23 mouse cellular contexts compared by ENCODE assay signal in the genomic region with DNA sequence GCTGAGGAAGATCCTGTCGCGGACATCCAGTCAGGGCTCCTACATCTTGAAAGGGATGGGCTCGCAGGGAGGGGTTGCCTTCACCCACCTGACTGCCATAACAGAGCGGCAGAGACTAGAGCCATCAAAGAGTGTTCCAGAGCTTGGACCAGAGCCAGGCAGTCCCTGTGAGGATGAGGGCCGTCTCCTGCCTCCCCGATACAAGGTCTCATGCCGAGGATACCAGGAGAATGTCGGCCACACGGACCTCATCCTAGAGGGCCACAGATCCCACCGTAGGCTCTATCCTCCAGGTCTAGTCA.
DNase-seq lines count a peak whose midpoint lies in the region; ATAC-seq and TF ChIP-seq lines count a peak whose summit lies in the region.
"Had no signal": no experiment of that assay in that cellular context is flagged by ENCODE, and none has a peak within 500 bp of the region (broad histone marks: within the 10 kb centered on the region; RNA-seq: fewer than 3 reads in every experiment).

No protein-coding gene starts in this region.

- DNase-seq in lung, postnatal 0 days (ENCODE audit: low spot score) = peak; percentile 6
- no peak for DNase-seq in lung, adult 18-20 months
- DNase-seq in testis, postnatal 14 days (ENCODE audit: low spot score) = no peak
- no peak for DNase-seq in embryo, embryonic 10.5 days (ENCODE audit: low spot score)
- DNase-seq: adrenal gland, adult 2 months; cerebellum, adult 18-20 months; embryo, embryonic 11 days; heart, postnatal 4 days; kidney, adult 2 months; kidney, postnatal 14 days; liver, embryonic 13.5 days; lung, embryonic 14.5 days; lung, postnatal 36 days had no signal

- no peak for TF ChIP-seq POLR2A in testis, adult 2 months (IDR thresholded peaks at IDR 0.05; ENCODE audit: control insufficient read depth, low read depth, low read length)

- no peak for TF ChIP-seq EP300 in lung, postnatal 0 days (IDR thresholded peaks at IDR 0.05)

- no peaks in the 10 kb centered on the region for H3K9me3 ChIP-seq in lung, postnatal 0 days (ENCODE audit: low read length)
- H3K9me3 ChIP-seq in forebrain, embryonic 15.5 days = no peaks in the 10 kb centered on the region
- no peaks in the 10 kb centered on the region for H3K9me3 ChIP-seq in neural tube, embryonic 15.5 days (replicated peaks)
- no peaks in the 10 kb centered on the region for H3K9me3 ChIP-seq in kidney, embryonic 16.5 days (ENCODE audit: low read length)
- H3K9me3 ChIP-seq: embryonic facial prominence, embryonic 13.5 days; heart, embryonic 10.5 days; liver, embryonic 13.5 days had no signal

- no peaks in the 10 kb centered on the region for H3K27me3 ChIP-seq in lung, postnatal 0 days (replicated peaks; ENCODE audit: insufficient read depth, low read length)
- H3K27me3 ChIP-seq in testis, adult 2 months (ENCODE audit: control insufficient read depth, insufficient read depth, low read length) = no peaks in the 10 kb centered on the region
- H3K27me3 ChIP-seq in forebrain, embryonic 15.5 days = no peaks in the 10 kb centered on the region
- H3K27me3 ChIP-seq in neural tube, embryonic 15.5 days (replicated peaks) = peaks cover 14% of the 10 kb centered on the region; the same call in 1 of the 2 replicates
- H3K27me3 ChIP-seq in kidney, embryonic 16.5 days (ENCODE audit: insufficient read depth, low read length) = peaks cover 34% of the 10 kb centered on the region
- H3K27me3 ChIP-seq: embryonic facial prominence, embryonic 13.5 days; liver, embryonic 13.5 days had no signal

- no peaks in the 10 kb centered on the region for H3K4me1 ChIP-seq in lung, postnatal 0 days (ENCODE audit: insufficient read depth, low read depth, low read length)
- peaks cover 3% of the 10 kb centered on the region for H3K4me1 ChIP-seq in testis, adult 2 months (ENCODE audit: control insufficient read depth, insufficient read depth, low read length)
- H3K4me1 ChIP-seq in forebrain, embryonic 15.5 days = peaks cover 24% of the 10 kb centered on the region
- H3K4me1 ChIP-seq in neural tube, embryonic 15.5 days = peaks cover 11% of the 10 kb centered on the region
- no peaks in the 10 kb centered on the region for H3K4me1 ChIP-seq in kidney, embryonic 16.5 days (ENCODE audit: insufficient read depth, low read length)
- H3K4me1 ChIP-seq: embryonic facial prominence, embryonic 13.5 days; liver, embryonic 13.5 days; megakaryocyte, embryonic 14.5 days had no signal

- no peaks in the 10 kb centered on the region for H3K36me3 ChIP-seq in lung, postnatal 0 days (ENCODE audit: insufficient read depth, low read length)
- no peaks in the 10 kb centered on the region for H3K36me3 ChIP-seq in testis, adult 2 months (ENCODE audit: control insufficient read depth, insufficient read depth, low read length)
- no peaks in the 10 kb centered on the region for H3K36me3 ChIP-seq in forebrain, embryonic 15.5 days
- no peaks in the 10 kb centered on the region for H3K36me3 ChIP-seq in neural tube, embryonic 15.5 days
- H3K36me3 ChIP-seq in kidney, embryonic 16.5 days (ENCODE audit: insufficient read depth, low read length) = no peaks in the 10 kb centered on the region
- H3K36me3 ChIP-seq: embryonic facial prominence, embryonic 13.5 days; heart, embryonic 10.5 days; liver, embryonic 13.5 days had no signal

- H3K27ac ChIP-seq in lung, postnatal 0 days (ENCODE audit: low read length) = no peak overlapping the region
- H3K27ac ChIP-seq in testis, adult 2 months (ENCODE audit: control insufficient read depth, insufficient read depth, low read depth, low read length) = no peak overlapping the region; the same call in 1 of the 2 replicates
- peak overlapping the region; percentile 46 for H3K27ac ChIP-seq in forebrain, embryonic 15.5 days (replicated peaks)
- no peak overlapping the region for H3K27ac ChIP-seq in neural tube, embryonic 15.5 days (replicated peaks)
- H3K27ac ChIP-seq in kidney, embryonic 16.5 days (ENCODE audit: low read length) = no peak overlapping the region
- H3K27ac ChIP-seq: embryonic facial prominence, embryonic 13.5 days; heart, embryonic 10.5 days; layer of hippocampus, adult 2 months; liver, embryonic 13.5 days; stomach, postnatal 0 days had no signal

- no peak overlapping the region for H3K4me2 ChIP-seq in lung, postnatal 0 days (replicated peaks; ENCODE audit: low read depth, low read length)
- H3K4me2 ChIP-seq in forebrain, embryonic 15.5 days (replicated peaks) = no peak overlapping the region
- H3K4me2 ChIP-seq in neural tube, embryonic 15.5 days = no peak overlapping the region
- H3K4me2 ChIP-seq in kidney, embryonic 16.5 days (replicated peaks; ENCODE audit: low read depth, low read length) = no peak overlapping the region
- H3K4me2 ChIP-seq: embryonic facial prominence, embryonic 13.5 days; liver, embryonic 13.5 days; lung, embryonic 14.5 days had no signal

- 43% methylated on average over 10 of the region's 10 CpGs for WGBS in lung, postnatal 0 days
- WGBS in forebrain, embryonic 15.5 days = 17% methylated on average over 10 of the region's 10 CpGs
- 29% methylated on average over 10 of the region's 10 CpGs for WGBS in neural tube, embryonic 15.5 days
- 43% methylated on average over 10 of the region's 10 CpGs for WGBS in kidney, embryonic 16.5 days

- no peak for TF ChIP-seq CTCF in lung, postnatal 0 days (IDR thresholded peaks at IDR 0.05)
- no peak for TF ChIP-seq CTCF in testis, adult 2 months (IDR thresholded peaks at IDR 0.05; ENCODE audit: control insufficient read depth, insufficient read depth, insufficient replicate concordance, low read depth, low read length)

- no peak for ATAC-seq in lung, postnatal 0 days
- peak; percentile 44 for ATAC-seq in forebrain, embryonic 15.5 days (replicated peaks)
- peak; percentile 38; the same call in 1 of the 2 replicates for ATAC-seq in neural tube, embryonic 15.5 days (ENCODE audit: low FRiP score)
- no peak for ATAC-seq in kidney, embryonic 16.5 days (ENCODE audit: low FRiP score, low TSS enrichment)

- H3K9ac ChIP-seq in lung, postnatal 0 days (replicated peaks; ENCODE audit: low read depth) = no peak overlapping the region
- H3K9ac ChIP-seq in forebrain, embryonic 15.5 days (replicated peaks) = no peak overlapping the region
- no peak overlapping the region for H3K9ac ChIP-seq in neural tube, embryonic 15.5 days (replicated peaks)
- no peak overlapping the region for H3K9ac ChIP-seq in kidney, embryonic 16.5 days (replicated peaks; ENCODE audit: low read length)
- H3K9ac ChIP-seq: embryonic facial prominence, embryonic 13.5 days; liver, embryonic 13.5 days; lung, embryonic 14.5 days had no signal

- no peak overlapping the region for H3K4me3 ChIP-seq in lung, postnatal 0 days (ENCODE audit: low read depth, low read length)
- peak overlapping the region; percentile 82 for H3K4me3 ChIP-seq in testis, adult 2 months (ENCODE audit: control insufficient read depth, low read depth, low read length)
- no peak overlapping the region for H3K4me3 ChIP-seq in forebrain, embryonic 15.5 days
- H3K4me3 ChIP-seq in neural tube, embryonic 15.5 days (replicated peaks) = no peak overlapping the region
- H3K4me3 ChIP-seq in kidney, embryonic 16.5 days (ENCODE audit: low read length) = no peak overlapping the region
- H3K4me3 ChIP-seq: embryonic facial prominence, embryonic 13.5 days; erythroblast, embryonic 14.5 days; heart, embryonic 10.5 days; layer of hippocampus, adult 2 months; liver, embryonic 13.5 days; megakaryocyte, embryonic 14.5 days had no signal

Comparison
In these comparisons a context has a peak if more than half of its experiments do, and no peak if none do; other contexts are left out.
1. ATAC-seq: peak in forebrain, embryonic 15.5 days (single experiment) and neural tube, embryonic 15.5 days (single experiment); none in lung, postnatal 0 days (single experiment) and kidney, embryonic 16.5 days (single experiment).